In genomic region chr6:141149170-141149917, GRCm38 (mm10) we compare ENCODE assay signal across 21 mouse cellular contexts.
"Had no signal": no experiment of that assay in that cellular context is flagged by ENCODE, and none has a peak within 500 bp of the region (broad histone marks: within the 10 kb centered on the region; RNA-seq: fewer than 3 reads in every experiment).

No protein-coding gene starts in this region.

- H3K4me3 ChIP-seq: lung, embryonic 15.5 days; midbrain, embryonic 10.5 days; midbrain, embryonic 12.5 days; myocyte; neural tube, embryonic 13.5 days; neural tube, embryonic 15.5 days; stomach, embryonic 15.5 days had no signal

- DNase-seq: liver, postnatal 0 days; lung, adult 2 months; lung, postnatal 14 days; lung, postnatal 36 days; midbrain, embryonic 14.5 days; retina, postnatal 1 day; right cerebral cortex, adult 18-20 months; right cerebral cortex, postnatal 25 days; right cerebral cortex, postnatal 4 days; thymus, adult 18-20 months; thymus, postnatal 14 days; thymus, postnatal 36 days had no signal

- H3K4me1 ChIP-seq: neural tube, embryonic 13.5 days; neural tube, embryonic 15.5 days; stomach, embryonic 15.5 days had no signal

- H3K36me3 ChIP-seq: lung, embryonic 15.5 days; midbrain, embryonic 10.5 days; midbrain, embryonic 12.5 days; neural tube, embryonic 13.5 days; neural tube, embryonic 15.5 days; stomach, embryonic 15.5 days had no signal

- H3K9ac ChIP-seq: liver, postnatal 0 days; lung, embryonic 15.5 days; midbrain, embryonic 12.5 days; neural tube, embryonic 13.5 days; neural tube, embryonic 15.5 days; stomach, embryonic 15.5 days had no signal

- H3K27me3 ChIP-seq: lung, embryonic 15.5 days; midbrain, embryonic 12.5 days; neural tube, embryonic 13.5 days; neural tube, embryonic 15.5 days; stomach, embryonic 15.5 days had no signal

- H3K27ac ChIP-seq: lung, embryonic 15.5 days; macrophage; midbrain, embryonic 10.5 days; midbrain, embryonic 12.5 days; neural tube, embryonic 13.5 days; neural tube, embryonic 15.5 days; stomach, embryonic 15.5 days had no signal

- H3K9me3 ChIP-seq: lung, embryonic 15.5 days; midbrain, embryonic 10.5 days; midbrain, embryonic 12.5 days; neural tube, embryonic 13.5 days; neural tube, embryonic 15.5 days; stomach, embryonic 15.5 days had no signal

- H3K4me2 ChIP-seq: lung, embryonic 15.5 days; midbrain, embryonic 12.5 days; neural tube, embryonic 13.5 days; neural tube, embryonic 15.5 days; stomach, embryonic 15.5 days had no signal

- ATAC-seq: liver, postnatal 0 days; lung, postnatal 0 days had no signal
